Mouse (Mus musculus) megakaryocyte, embryonic 14.5 days (primary cell): ENCODE data around the gene Nectin1.

ENCODE experiments used
- FLI1 ChIP-seq: IDR thresholded peaks from 2 replicates; pipeline ENCODE4 v1.6.1; 2012; ENCODE audit warnings: low read length, inconsistent platforms, mixed read lengths
- GATA1 ChIP-seq: IDR thresholded peaks from 3 replicates; pipeline ENCODE4 v1.6.1; 2012; ENCODE audit warnings: mixed read lengths, low read length, inconsistent platforms, borderline replicate concordance

- TF ChIP-seq GATA1 = no peak
- no peak for TF ChIP-seq FLI1
These were observed 11.1 kb upstream of the Nectin1 start for GRCm38 (mm10) chr9:43732671-43733070.
